Mouse (Mus musculus): ENCODE measurements at regions not wholly inside any gene's neighbourhood (a gene's known extent, or its start where the extent isn't known, plus 50 kb on each side); places are given as distances from the start of the nearest gene placed in this dataset.

DNA sequence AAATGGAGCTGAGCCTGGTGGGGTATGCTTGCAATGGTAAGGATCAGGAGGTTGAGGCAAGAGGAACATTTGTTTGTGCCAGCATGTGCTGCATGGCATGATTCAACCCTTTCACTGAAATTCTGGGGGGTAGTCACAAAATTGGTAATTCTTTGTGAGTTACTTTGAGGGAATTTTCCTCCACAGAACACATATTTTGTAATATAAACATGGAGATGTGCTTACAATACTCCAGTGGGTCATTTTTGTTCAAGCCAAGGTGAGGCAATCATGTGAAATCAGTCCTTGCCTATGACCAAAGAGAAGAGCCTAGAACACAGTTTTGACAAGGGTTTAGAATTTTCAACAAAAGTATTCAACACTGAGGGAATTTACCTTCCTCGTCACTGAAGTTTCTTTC lies 635.1 kb upstream of the Adgrl2 start:
- DNase-seq: peak in 1 of 2 experiments; percentile 12

DNA sequence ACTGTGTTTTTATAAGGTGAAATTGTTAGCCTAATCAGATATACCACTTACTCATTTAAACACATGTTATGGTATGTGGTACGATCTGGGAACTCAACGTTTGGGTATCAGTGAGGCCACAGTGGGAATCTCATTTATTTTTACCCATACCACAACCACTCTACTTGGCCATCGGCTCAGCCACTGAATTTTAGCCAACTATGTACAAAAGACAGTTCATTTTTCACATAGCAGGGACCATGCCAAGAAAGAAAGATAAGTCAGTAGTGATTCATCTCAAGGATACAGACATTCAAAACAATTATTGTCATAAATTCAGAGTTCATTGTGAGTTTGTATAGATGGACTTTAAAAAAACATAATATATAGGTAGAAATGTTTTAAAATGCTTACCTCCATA lies 634.7 kb upstream of the Adgrl2 start:
- peak; percentile 24 to 49 for DNase-seq

DNA sequence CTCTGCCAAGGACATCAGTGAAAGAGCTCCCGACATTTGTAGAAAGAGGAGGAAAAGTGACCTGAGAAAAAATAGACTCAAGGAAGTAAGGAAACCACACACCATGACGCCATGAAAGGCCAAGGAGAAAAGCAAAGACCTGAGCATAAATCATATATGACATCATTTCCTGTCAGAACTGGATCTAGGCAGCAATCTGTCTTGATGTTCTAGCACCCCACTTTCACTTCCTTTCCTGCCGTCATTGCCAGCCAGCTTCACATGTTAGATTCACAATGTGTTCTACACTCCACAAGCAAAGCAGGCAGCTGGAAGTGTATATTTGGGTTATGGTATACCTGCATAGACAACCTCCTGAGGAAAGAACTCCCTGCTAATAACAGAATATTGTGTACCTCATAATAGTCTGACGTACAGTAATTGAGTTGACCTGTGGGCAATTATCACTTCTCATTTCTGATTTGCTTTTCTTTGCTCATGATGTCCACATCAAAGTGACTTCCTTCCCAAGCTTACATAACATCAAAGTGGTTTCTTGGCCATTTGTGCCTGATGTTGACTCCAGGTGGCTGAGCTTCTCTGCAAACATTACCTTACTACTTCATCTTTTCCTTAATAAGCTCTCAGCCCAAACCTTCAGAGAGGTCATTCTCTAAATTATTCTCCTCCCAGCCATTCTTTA lies 633.6 kb upstream of the Adgrl2 start:
- DNase-seq: no peak

DNA sequence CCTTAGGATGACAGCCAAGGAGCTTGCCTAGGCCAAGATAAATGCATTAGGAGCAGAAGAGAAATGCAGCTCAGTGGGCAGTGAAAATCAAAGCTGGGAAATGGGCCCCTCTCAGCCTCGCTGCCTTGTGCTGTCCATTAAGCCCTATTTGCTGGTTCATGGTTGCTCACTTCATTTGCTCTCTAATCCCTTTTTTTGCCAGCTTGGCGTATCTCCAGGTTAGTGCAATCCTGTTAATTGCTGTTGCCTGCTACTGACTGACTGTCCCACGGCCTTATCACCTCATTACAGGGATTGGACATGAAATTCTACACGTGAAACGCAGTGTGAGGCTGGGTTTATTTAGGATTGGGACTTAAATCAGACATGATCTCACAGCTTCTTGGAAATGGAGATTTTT lies 613.5 kb upstream of the Adgrl2 start:
- peak in 1 of 2 experiments; percentile 3 for DNase-seq

DNA sequence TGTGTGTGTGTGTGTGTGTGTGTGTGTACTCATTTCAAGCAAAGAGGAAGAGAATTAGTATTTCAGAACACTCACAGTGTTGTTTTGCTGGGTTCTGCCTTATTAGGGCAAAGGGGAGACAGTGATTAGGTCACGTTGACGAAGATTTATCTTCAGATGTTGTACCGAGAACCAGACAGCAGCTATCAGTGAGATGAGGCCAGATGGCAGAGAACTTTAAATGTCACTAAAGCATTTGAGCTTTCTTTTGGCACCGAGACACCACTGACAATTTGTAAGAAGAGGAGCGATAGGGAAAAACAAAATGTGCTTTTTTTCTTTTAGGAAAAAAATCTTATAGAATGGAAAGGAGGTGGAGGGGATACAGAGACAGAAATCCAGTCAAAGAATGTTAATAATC lies 610.9 kb upstream of the Adgrl2 start:
- no peak for DNase-seq

DNA sequence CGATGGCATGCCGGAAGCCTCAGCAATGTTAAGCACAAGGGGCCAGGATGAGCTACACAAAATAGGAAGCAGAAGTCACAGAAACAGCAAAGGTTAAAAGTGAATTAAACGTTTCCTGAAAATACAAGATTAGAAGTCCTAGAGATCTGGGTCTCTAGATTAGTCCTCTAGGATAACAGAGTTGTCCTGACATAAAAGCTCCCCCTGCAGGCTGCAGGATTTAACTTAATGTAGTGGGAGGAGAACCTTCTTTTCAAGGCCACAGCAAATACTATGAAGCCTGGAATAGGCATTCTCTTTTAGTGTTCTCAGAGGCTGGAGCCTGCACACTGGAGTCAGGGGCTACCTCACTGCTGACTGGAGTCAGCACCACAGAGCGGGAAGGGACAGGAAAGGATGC lies 604.1 kb upstream of the Adgrl2 start:
- DNase-seq: peak; percentile 53 to 77

DNA sequence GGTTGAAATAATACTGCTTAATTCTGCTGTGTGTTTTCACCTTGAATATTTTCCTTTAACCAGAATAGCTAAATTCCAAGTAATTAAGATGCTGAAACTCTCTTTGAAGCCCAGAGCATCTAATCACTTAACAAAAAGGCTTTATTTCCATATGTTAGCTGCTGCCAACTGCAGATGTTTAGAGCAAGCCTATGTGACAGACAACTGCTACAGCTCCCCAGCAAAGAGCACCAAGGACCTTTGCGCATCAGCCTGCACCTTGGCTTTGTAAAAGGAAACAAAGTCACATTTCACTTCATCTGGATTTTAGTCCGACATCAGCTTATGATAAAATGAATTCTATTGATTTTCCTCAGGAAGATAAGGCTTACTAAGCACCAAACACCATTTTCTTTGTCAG lies 595.4 kb upstream of the Adgrl2 start:
- no peak for DNase-seq

DNA sequence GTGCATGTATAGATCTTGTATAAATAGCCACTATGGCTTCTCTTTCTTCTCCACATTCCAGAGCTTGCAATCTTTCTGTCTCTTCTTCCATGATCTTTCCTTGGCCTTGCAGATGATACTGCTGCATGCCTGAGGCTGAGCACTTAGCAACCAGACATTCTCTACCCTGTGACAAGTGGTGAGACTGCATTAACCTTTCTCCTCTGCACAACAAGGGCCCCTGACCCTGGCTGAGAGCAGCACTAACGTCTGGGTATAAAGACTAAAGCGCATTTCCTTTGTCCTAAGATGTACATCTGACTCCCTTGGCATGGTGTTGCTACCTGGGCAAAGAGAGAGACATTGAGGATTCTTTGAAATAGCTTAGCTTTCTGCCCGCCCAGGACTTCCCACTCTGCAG lies 590.8 kb upstream of the Adgrl2 start:
- DNase-seq: no peak

DNA sequence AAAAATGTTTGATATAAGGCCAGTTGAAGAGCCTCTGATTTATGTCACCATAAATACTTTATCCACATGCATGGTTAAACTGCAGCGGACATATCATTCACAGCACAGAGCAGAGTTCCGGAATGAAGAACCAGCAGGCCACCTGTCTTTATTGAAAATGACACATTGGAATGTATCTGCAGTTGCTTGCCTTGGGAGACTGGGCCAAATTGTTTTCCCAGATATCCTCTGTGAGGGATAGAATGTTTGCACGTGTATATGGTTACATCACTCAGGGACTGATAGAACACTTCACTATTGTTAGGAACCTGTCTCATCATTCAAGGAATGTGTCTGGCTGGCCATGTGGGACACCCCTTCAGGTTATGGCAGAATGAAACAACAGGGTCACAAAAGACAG lies 585.3 kb upstream of the Adgrl2 start:
- no peak for DNase-seq

DNA sequence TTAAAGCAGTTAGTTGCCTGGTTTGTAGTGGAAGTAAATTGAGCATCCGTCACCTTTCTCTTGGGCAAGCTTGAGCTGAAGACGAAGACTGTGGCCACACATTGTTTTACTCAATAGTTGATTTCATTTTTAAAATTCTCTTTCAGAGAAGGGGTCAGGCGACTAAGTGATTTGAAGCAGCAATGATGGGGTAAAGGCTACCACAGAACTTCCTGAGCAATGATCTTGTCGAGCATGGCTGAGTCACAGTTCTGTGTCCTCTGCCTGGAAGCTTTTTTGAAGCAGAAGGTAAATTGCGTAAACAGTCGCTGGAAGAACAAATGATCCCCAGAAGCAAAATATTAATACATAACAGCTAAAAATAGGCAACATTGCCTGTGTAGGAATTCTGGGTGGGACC lies 576.5 kb upstream of the Adgrl2 start:
- DNase-seq: no peak

DNA sequence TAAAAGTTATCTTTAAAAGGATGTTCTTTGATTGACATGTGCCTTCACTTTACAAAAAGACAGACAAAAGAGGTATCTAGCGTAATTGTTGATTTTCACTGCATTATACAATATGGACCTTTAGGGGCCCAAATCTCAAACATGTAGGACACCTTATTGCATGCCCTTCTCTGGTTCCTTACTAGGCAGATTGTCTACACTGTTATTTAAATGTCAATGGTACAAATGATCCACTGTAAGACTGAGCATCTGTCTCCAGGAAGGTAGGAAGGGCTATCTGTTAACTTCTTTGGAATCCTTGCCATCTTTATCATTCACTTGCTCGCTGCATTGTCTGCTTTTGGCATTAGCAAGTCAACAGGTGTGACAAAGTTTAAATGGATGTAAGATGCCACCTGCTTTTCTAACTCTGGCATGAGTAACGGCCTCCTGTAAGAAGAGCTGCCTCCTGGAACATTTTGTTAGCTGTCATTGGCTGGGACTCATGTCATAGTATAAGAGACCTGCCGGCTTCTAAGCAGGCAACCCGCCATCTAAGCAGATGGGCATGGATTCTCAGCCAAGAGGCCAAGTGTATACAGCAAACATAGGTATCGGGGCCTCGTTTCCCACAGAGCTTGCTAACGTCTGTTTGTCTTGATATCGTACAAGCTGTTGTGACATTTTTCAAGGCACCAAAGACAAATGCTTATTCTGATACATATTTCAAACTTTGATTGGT lies 560.0 kb upstream of the Adgrl2 start:
- no peak for DNase-seq

DNA sequence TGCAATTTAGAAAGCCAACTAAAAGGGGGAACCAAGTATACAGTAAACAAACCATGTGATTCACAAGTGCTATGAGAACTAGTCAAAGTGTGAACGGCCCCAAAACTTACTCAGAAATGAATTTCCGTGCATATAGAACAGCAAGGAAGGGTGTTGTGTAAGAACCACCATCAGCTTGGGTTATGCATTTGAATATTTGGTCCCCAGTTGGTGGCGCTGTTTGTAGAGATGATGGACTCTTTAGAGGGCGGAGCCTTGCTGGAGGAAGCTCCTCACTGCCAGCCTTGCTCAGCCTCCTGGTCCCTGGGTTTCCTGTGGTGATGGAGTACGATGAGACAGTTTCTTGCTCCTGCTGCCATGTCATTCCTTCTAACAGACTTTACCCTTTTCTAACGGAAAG lies 556.7 kb upstream of the Adgrl2 start:
- DNase-seq: peak; percentile 18 to 32

DNA sequence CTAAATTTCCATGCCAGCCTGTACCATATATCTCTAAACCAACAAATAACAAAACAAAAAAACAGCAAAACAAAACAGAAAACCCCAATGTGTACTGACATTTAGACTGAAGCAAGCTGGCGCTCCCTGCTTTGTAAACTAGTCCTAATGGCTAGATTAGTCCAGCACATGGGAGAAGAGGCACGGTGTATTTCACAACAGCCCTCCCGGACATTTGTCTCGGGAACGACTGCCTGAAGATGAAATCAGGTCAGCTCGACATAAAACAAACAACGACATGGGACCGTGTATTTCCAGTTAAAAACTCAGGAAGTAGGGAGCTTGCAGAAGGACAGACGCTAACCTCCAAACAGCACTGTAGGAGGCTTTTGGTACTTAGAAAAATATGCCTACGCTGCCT lies 555.9 kb upstream of the Adgrl2 start:
- peak; percentile 5 for DNase-seq

DNA sequence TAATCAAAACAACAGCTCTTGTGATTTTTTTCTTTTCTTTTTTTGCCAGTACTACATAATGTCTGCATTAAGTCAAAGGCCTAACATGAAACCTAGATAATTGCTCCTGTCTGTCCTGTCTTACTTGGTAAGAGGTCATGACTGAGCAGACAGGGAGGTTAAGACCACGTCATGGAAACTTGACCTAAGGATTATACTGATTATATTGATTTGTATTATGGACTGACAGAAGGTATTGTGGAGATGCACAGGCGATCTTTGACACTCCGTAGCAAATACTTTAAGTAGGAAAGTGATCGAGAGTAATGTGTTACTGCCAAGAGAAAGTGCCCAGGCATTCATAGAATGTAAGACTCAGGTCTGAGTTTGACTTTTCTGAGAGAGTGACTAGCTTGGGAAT lies 543.8 kb upstream of the Adgrl2 start:
- no peak for DNase-seq

DNA sequence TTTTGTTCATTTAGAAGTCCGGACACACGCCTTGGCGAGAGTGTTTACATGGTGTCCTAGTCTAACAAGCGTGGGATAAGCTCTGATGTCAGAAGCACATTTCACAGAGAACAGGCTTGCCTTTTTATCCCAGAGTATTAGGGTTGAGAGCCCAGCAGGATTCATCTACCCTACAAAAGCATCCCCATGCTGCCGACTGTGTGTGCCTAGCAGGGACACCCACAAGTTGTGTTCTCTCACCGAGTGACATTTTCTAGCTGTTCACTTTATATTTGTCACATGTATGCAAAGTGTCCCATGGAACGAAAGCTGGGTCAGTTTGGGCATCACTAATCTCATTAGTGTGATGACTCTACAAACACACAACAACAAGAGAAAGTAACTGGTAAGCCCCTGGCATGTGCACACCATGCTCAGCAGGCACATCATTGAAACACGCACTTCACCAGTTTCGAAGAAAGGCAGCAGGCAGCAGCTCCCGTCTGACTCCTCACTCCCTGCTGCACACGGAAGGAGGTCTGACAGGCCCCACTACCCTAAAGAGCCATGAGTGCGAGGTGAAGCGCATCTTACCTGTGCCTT lies 539.8 kb upstream of the Adgrl2 start:
- no peak for DNase-seq

DNA sequence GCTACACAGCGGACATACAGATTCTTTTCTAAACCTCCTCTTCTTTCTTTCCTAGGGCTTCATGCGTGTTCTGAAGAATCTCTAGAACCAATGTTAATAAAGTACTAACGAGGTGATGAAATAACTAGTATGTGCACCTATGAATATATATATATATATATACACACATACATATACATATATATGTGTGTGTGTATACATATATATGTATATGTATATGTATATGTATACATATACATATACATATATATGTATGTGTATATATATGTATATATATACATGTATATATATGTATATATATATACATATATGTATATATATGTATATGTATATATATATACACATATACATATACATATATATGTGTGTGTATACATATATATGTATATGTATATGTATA lies 536.2 kb upstream of the Adgrl2 start:
- DNase-seq: no peak

DNA sequence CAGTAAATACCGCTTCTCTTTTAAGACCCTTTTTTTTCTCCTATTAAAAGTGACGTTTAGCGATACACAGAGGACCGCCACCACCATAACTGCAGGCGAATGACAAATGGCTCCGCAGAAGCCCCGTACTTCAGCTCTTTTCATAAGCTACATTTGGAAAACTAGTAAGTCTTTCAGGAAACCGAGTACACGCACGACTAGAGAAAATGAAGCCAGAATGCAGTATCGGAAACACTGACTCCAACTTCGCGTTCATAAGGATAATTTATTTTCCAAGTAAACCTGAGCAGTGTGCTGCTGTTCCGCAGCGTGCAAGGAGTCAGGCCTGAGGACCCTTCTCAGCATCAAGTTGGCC lies 529.2 kb upstream of the Adgrl2 start:
- no peak for DNase-seq

DNA sequence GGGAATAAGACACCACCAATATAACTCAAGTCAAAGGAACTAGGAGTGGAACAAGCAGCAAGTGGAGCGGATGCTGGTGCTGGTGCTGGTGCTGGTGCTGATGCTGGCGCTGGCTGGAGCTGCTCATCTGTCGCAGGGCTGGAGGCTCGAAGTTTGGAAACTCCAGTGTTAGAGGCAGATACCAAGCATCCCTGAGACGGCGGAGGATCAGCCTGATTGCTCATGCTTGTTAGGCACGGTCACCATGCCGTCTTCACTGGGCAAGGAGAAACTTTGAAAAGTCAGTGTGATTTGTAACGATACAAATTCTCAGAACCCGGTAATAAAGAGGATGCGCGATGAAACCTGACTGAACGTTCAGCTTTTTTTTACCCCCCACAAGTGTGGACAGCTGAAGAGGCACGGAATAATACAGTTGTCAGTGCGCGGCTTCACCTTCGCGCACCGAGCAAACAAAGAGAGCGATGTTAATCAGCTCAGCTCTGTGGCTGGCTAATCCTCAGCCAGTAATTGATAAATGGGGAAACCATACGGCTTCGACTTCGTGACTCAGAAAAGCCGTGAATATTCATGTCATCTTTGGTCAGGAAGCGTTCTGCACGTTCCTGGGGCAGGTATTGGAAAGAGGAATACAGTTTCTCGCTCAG lies 528.7 kb upstream of the Adgrl2 start:
- no peak for DNase-seq

DNA sequence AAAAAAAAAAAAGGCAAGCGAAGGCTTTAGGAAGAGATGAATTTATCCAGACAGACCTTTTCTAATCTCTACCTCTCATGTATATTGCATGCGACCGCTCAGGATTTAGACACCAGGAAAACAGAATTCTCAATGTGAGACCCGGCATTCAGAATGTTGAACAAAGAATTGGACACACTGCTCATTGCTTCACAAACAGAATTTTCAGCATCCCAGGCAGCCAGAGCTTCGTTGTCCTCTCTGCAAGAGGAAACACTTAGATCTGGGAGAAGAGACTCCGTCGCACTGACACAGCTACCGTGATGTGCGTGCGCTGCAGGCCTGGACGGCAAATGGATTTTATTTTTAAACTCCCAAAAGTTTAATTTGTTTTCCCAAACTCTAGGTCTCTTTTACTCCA lies 527.2 kb upstream of the Adgrl2 start:
- DNase-seq: no peak

DNA sequence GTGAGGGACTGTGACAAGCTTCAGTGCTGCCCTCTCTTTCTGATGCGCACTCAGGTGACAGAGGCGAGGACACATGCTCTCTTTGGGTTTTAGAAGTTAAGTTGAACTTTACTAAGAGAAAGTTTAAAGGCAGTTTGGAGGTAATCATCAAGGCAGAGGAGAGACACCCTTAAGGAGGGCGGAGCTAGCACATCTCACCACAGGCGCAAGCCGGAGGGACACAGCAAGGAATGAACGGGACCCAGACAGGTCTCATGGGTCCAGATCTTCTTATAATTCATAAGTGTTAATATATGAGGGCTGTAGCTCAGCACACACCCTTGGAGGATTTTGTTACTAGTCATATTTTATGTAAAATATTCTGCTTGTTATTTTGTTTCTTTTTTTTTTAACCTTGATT lies 518.8 kb upstream of the Adgrl2 start:
- no peak for DNase-seq

DNA sequence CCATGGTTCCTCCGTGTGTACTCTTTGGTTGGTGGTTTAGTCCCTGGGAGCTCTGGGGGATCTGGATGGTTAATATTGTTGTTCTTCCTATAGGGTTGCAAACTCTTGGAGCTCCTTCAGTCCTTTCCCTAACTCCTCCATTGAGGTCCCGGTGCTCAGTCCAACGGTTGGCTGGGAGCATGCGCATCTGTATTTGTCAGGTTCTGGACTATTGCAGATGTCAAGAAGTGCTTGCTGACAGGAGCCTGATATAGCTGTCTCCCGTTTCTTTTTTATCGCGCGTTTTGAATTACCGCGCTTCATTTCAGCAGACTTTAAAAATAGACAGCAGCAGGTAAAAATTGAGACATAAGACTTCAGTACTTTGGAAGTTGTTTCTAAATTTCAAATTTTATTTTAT lies 518.3 kb upstream of the Adgrl2 start:
- DNase-seq: no peak

DNA sequence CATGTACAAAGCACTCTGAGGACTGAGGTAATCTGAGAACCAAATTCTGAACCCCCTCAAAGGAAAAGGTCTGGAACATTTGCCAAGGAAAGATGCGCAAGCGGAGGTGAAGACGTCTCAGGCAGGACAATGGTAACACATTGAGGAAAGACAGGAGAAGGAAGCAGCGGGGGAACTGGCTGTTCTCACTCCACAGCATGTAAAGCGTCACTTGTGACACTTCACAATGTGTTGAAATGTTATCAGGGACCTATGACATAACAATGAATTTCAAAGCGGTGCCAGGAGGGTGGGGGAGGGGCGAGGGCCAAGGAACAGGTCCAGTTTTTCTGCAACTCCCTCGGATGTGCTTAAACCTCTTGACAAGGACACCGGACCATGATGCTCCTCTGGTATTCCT lies 515.3 kb upstream of the Adgrl2 start:
- DNase-seq: no peak

DNA sequence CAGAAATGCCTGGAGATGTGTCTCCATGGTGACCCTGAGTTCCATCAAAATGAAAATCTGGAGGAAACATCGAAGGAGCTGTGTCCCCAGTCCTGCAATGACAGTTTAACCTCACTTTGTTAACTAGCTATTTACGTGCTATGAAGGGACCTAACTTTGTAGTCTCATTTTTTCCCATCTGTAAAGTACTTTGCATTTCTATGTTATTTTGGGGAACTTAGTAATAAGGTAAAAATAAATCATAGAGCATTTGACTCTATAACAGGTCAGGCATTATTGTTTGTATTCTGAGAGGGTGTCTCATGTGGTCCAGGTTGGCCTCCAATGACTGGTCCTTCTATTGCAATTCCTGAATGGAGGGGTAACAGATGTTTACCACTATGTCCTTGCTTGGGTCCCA lies 513.6 kb upstream of the Adgrl2 start:
- DNase-seq: no peak

DNA sequence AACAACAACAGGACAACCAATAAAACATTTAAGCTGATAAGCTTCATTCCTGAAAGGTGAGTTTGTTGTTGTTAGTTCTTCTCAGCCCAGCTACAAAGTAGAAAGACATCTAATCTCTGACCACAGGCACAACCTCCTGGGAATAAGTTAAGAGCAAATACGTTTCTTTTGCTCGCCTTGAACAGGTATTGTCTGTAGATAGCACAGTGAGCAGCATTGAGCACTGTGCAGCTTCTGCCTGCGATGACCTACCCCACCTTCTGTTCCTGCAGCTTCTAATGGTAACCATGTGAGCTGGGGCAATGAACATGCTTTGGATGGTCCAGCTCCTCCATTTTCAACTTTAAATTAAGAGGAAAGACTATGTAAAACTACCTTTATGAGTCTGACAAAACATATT lies 509.8 kb upstream of the Adgrl2 start:
- DNase-seq: no peak
